Mouse (Mus musculus) kidney, adult 8-10 months (tissue): ENCODE results near the gene Il4i1.

Experiments
- DNase-seq, 2 experiments: peaks; one replicate each; pipeline ENCODE4 v3.0.0; 2022

Gene Il4i1

GRCm38 (mm10) chr7:44850146-44850545, 34.0 kb downstream of the Il4i1 start:
- peak; percentile 71 to 74 for DNase-seq

- DNase-seq = peak in 1 of 2 experiments; percentile 17
These were observed 34.8 kb downstream of the Il4i1 start for GRCm38 (mm10) chr7:44850789-44851624.

- no peak for DNase-seq
These were observed 35.5 kb downstream of the Il4i1 start for GRCm38 (mm10) chr7:44851625-44852234.

- no peak for DNase-seq
These were observed 36.3 kb downstream of the Il4i1 start for GRCm38 (mm10) chr7:44852259-44853027.

- DNase-seq = no peak
These were observed 36.9 kb downstream of the Il4i1 start for GRCm38 (mm10) chr7:44853065-44853464.

- no peak for DNase-seq
These were observed 37.6 kb downstream of the Il4i1 start for GRCm38 (mm10) chr7:44853596-44854355.

GRCm38 (mm10) chr7:44854356-44855031, 38.3 kb downstream of the Il4i1 start:
- DNase-seq = peak; percentile 94 to 96

GRCm38 (mm10) chr7:44855036-44855435, 38.8 kb downstream of the Il4i1 start:
- DNase-seq = no peak

GRCm38 (mm10) chr7:44856265-44856916, 40.2 kb downstream of the Il4i1 start:
- no peak for DNase-seq

GRCm38 (mm10) chr7:44857042-44857552, 40.9 kb downstream of the Il4i1 start, which contains the start of gene Pnkp:
TSS of gene Pnkp (plus strand) at chr7:44857139.
- peak; percentile 78 to 87 for DNase-seq

- peak in 1 of 2 experiments; percentile 54 for DNase-seq
These were observed 41.7 kb downstream of the Il4i1 start for GRCm38 (mm10) chr7:44857905-44858304.

GRCm38 (mm10) chr7:44859896-44860295, 43.7 kb downstream of the Il4i1 start:
- DNase-seq = no peak

- DNase-seq = peak in 1 of 2 experiments; percentile 63
These were observed 44.6 kb downstream of the Il4i1 start for GRCm38 (mm10) chr7:44860576-44861428.

- DNase-seq = no peak
These were observed 45.2 kb downstream of the Il4i1 start for GRCm38 (mm10) chr7:44861429-44861816.

- DNase-seq = no peak
These were observed 46.2 kb downstream of the Il4i1 start for GRCm38 (mm10) chr7:44862434-44862833.

- no peak for DNase-seq
These were observed 47.0 kb downstream of the Il4i1 start for GRCm38 (mm10) chr7:44863210-44863609.

GRCm38 (mm10) chr7:44863982-44864494, 47.9 kb downstream of the Il4i1 start:
- no peak for DNase-seq

- DNase-seq = no peak
These were observed 48.7 kb downstream of the Il4i1 start for GRCm38 (mm10) chr7:44864595-44865542.
